Mouse (Mus musculus) left cerebral cortex, postnatal 4 days (tissue): ENCODE measurements around the gene Akr1cl. TPM values are rescaled to one million over a fixed set of nuclear protein-coding genes. Genes with fewer than 3 reads are reported as not detected.
"Not testable (repeated sequence)": the region's sequence is repeated elsewhere in the genome, so short reads cannot be mapped to it uniquely, and the experiment has no call there.

ENCODE experiments used
- DNase-seq: peaks from one replicate; pipeline ENCODE4 v3.0.0-alpha.2; 2022
- intact Hi-C: fragments of 180-260 bp; cut with DNase I; formaldehyde crosslinking; loops from one replicate; pipeline ENCODE4 v1.15.1; 2025
- total RNA-seq, 2 experiments: library from RNA; stranded (reverse); gene quantifications; 2 replicates each; pipeline ENCODE4 v1.2.3; 2021

Akr1cl gene
- not detected for total RNA-seq

DNA sequence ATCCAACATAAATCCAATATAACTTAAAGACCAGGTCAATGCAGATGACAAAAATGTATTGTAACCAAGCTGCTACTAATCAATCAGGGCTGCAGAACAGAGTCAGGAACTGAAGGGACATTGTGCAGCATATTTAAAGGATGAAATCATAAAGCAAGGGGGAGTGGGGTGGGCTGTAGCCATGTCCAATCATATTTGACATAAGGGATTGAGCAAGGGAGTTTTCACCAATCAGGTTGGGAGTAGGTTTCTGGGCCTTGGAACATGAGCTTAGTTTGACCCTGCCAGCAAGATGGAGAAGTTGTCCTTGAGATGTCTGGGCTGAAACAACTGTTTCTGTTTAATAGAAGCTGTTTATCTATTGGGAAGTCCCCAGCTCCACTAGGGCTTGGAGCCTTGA lies at the start of gene Akr1cl:
TSS of gene Akr1cl (minus strand) at position 119 of the 400 bp plus-strand sequence.
- DNase-seq, result no peak
- intact Hi-C loops, result no loop called here

DNA sequence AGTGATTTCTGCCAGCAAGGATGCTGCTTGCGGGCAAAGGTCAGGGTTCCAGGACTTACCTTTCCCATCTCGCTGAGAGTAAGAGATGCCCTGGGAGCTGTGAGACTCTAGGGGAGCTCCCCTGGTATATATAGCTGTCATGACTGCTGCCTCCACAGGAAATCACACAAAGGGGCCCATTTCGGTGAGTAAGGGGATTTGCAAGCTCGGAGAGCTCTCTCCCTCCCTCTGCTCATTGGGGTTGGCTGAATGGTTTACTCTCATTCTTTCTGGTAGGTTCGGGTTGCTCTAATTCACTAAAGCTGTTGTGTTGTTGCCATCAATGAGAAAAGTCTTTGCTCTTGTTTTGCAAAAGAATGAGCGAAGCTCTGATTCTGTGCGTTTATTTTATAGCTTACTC lies 49.6 kb upstream of the Akr1cl start, which contains the start of gene Crygb:
TSS of gene Crygb (minus strand) at position 101 of the 400 bp plus-strand sequence.
- no peak for DNase-seq
- intact Hi-C loops, result no loop called here

DNA sequence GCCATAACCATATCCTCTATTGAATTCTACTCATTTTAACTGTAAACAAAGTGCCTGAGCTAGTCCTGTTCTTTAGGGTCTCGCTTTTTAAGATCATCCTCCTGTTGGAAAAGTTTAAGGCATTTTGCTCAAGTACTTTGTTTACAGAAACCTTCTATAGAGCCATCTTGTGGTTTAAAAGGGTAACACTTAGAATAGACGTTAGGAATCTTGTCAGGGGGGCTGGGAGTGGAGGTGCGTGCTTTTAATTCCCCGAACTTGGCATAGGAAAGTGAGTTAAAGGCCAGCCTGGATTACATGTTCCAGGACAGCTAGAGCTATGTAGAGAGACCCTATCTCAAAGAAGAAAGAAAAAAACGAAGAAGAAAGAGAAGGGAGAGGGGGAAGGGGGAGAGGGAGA lies 43.0 kb upstream of the Akr1cl start:
- intact Hi-C loops, result no loop called here
- DNase-seq, result no peak

DNA sequence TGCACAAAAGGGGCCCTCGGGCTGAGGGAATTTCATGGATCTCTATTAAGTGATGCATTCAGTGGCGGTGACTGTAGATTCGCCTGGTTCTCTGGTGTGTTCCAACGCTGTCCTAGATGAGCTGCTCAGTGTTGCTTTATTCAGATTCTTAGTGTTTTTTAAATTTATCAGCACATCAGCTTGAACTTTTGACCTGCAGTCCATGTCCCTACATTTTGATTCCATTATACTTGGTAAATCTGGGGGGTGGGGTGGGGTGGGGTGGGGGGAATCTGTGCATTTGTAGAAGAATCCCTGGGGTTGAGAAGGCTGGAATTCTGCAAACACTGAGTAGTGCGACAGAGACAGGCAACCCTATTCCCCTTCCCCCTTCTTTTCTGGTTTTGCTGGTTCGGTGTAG lies 41.0 kb upstream of the Akr1cl start, which contains the start of gene Crygc:
TSS of gene Crygc (minus strand) at position 101 of the 400 bp plus-strand sequence.
- intact Hi-C loops, result no loop called here
- DNase-seq, result no peak

DNA sequence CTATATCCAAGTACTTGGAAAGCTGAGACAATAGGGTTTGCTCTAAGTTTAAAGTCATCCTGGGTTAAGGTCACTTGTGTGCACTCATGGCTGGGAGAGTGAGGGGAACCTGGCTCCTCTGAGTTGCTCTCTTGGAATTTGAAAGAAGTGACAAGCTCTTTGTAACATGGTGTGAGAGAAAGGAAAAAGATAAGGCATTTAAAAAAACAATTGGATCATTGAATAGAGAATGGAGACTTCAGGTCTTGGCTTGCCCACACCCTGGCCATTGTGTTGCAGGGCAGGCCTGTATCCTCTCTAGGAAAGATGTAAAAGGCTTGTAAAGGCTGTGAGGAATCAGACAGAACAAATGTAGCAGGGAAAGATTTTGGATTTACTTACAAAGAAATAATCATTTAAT lies 35.3 kb upstream of the Akr1cl start:
- intact Hi-C loops, result no loop called here
- DNase-seq, result no peak

DNA sequence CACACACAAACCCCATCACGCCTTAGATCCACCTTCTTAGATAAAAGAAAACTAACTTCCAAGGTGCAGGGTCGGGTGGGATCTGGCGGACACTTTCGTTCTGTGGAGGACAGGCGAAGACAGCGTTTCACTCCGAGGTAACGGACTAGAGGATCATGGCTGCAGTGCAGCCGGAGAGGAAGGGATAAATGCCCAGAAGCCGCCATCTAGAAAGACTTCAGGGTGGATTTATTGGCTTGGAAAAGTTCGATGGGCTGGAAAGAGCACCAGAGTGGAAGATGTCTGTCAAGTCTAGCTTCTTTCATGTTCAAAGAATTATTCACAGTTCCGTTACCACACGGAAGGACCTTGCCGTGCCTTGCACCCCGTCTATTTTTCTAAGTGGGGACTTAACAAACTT lies 31.6 kb upstream of the Akr1cl start:
- intact Hi-C loops, result no loop called here
- DNase-seq, result no peak

DNA sequence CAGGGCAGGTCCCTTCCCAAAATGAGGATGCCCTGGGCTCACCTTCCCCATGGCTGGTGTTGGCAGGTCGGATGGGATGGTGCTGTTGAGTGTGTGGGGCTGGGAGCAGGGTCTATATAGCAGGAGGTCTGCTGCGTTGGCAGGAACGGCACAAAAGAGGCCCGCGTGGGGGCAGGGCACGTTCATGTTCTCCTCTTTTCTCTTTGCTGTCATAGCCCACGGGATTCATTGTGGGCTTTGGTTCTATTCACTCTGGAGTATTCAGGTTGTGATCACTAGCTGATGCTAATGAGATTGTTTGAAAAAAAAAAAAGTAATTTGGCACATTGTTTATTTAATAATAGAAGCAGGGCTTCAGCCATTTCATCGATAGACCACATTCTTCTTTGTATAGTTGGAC lies 30.8 kb upstream of the Akr1cl start, which contains the start of gene Crygd:
TSS of gene Crygd (minus strand) at position 101 of the 400 bp plus-strand sequence.
- no peak for DNase-seq
- intact Hi-C loops, result no loop called here

DNA sequence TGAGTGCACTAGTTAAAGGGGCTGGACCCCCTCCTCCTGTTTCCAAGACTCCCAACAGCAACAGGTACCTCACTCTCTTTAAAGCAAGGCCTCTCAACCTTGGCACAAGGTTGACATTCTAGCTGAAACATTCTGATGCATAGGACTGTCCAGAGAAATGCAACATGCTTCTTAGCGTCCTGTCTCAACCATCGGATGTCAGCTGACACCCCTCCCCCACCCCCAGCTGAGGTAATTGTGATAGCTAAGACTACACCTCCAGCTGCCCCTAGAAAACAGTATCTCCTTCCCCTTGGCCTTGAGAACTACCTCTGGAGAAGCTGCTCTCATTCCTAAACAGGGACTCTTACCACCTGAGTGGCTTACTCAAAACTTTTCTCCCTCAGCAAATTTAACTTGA lies 19.6 kb upstream of the Akr1cl start:
- DNase-seq, result no peak
- intact Hi-C loops, result no loop called here

DNA sequence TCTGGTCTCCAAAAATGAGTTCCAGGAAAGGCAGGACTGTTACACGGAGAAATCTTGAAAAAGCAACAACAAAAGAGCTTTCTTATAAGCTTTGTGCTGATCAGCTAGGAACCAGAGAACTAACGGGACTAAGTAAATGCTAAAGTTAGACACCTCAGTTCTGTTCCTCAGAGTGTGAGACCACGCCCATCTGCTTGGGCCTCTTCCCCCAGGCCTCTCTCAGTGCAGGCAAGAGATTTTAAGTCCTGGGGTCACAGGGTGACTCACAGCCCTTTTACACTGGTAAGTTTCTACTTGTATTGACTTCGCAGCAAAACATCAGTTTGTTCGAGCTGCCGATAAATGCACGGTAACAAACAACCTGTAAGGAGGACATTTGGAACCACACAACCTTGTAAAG lies 19.1 kb upstream of the Akr1cl start:
- intact Hi-C loops, result no loop called here
- DNase-seq, result no peak

DNA sequence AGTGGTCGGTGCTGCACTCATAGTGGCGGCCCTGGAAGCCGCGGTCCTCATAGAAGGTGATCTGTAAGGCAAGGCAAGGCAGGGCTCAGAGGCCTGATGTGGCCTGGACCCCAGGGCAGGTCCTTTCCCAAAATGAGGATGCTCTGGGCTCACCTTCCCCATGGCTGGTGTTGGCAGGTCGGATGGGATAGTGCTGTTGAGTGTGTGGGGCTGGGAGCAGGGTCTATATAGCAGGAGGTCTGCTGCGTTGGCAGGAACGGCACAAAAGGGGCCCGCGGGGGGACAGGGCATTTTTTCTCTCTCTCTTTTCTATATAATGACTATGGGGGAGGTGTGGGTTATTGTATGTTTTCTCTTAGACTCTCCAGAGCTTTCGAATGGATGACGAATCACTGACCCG lies 18.4 kb upstream of the Akr1cl start, which contains the start of gene Cryge:
TSS of gene Cryge (minus strand) at position 198 of the 400 bp plus-strand sequence.
- intact Hi-C loops, DNase-seq: not testable (repeated sequence)

DNA sequence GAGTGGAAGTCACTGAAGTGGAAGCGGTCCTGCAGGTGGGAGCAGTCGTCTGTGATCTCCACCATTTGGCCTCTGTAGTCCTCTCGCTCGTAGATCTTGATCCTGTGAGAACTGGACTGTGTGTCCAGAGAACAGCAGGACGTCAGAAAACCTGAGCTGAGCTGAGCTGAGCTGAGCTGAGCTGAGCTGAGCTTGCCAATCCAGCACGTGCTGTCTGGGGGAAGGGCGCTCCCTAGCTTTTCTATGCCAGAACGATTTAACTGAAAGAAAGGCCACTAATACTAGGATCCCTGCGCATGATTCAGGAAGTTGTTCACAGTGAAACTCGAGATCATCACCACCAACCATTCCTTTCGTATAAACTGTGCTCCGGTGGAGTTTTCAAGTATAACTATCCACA lies 16.2 kb upstream of the Akr1cl start:
- intact Hi-C loops, result loop anchor here (5.0 kb wide), 1 partner anchor 129 kb away; no protein-coding TSS in a partner anchor
- peak; percentile 51 for DNase-seq

DNA sequence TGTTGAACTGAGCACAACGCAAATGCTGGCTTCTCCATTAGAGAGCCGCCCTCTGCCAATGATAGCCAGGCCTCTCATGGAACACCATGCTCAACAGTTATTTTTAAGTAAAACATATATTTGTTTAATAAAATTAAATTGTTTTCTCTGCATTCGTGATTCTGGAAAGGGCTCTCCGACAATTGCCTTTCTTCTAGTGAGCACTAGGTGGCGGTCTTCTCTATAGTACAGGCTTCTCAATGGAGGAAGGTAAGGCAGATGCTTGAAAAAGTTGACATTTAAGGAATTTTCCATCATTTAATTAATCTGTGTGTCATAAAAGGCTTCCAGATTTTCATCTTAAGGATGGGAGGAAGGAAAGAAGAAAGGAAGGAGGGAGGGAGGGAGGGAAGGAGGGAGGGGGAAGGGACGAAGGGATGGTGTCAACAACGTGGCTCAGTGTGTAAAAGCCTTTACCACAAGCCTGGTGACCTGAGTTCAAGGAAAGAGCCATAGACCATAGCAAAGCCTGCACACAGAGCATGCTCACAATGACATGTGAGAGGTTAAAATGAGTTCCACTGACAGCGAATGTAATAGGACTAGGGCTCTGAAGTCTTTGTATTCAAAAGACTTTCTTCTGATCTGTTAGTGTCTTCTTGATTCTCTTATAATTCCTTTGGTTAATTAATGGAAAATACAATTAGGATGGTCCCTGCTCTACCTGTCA lies 14.0 kb upstream of the Akr1cl start:
- intact Hi-C loops, result loop anchor here (5.0 kb wide), 1 partner anchor 131 kb away; no protein-coding TSS in a partner anchor
- DNase-seq, result no peak

DNA sequence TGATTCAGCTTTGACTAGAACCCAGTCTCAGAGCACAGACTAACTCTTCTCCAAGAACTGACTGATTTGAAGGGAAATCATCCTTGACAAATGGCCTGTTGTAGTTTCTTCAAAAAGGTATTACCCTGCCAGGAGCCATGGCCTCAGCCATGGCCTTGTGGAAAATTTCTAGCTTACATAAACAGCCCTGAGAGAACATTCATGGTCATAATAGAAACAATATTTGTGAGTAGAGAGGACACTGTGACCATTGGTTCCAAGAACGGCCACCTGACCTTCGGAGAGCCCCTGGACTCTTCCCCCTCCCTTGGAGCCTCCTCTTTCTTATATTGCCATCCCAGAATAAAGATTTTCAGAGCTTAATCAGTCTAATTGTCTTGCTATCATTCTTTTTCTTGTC lies 10.9 kb upstream of the Akr1cl start:
- DNase-seq, result no peak
- intact Hi-C loops, result no loop called here

DNA sequence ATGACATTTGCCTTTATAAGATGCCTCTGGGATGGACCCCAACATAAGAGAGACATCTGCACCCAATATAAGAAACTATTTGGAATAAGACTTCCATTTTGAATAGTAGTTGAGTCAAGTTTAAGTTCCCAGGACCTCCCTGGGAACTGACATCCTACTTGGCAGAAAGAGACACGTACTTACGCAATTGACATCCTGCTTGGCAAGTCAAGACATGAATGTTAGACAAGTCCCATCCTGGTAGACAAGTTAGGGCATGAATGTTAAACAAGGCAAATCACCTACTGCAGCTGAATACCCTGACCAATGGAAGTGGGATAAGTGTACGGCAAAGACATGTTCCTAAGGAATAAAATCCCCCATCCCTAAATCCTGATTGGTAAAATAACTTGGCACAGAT lies 9.3 kb upstream of the Akr1cl start:
- no peak for DNase-seq
- intact Hi-C loops, result no loop called here

DNA sequence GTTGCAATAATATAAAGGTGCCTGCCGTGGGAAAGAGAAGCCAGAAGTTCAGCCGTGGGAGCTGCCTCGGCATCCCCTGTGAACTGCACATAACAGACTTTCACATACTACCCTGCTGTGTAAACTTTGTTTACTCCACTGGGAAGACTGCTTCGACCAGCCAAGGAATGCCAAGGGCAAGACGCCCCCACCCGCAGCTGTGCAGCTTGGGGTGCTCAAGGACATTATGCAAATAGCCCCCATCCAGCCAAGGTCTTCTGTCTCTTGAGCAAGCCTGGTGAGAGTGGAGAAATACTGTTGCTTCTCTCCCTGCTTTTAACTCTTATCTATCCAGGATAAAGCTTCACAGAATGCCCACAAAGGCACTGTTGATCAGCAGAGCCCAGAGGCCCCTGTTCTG lies 8.2 kb upstream of the Akr1cl start:
- no peak for DNase-seq
- intact Hi-C loops, result no loop called here

DNA sequence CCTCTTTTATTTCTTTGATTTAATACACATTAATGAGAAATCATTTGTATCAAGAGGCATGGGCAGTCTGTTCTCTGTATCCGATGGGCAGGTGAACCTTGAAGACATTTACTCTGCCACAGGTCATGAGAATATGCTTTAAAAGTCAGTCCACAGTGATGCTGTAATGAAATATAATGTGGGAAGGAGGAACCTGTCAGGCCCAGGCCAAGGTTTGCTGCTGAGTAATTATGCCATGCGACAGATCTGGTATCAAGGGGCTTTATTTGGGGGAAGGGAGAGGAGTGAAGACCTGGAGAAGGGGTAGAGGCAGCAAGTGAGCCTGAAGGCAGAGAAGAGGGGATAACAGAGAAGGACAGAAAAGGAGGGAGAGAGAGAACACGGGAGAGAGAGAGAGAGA lies 7.1 kb upstream of the Akr1cl start:
- DNase-seq, result no peak
- intact Hi-C loops, result no loop called here

DNA sequence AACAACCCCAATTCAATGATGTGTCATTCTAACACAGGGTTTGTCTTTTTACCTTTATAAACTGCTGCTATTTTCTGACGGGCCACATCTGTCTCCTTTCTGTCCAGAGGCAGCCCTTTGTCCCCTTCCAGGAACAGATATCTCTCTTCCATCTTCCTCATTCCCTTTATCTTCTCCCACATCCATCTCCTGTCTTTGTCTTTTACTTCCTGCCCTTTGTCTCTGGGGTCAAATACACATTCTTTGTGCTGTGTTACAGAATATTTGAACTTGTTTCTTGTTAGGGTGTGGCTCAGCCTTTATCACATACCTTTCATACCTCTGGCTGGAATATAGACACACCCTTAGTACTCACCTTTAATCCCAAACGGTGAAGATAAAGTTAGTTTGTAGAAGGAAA lies 5.0 kb upstream of the Akr1cl start:
- intact Hi-C loops, result no loop called here
- DNase-seq, result no peak

DNA sequence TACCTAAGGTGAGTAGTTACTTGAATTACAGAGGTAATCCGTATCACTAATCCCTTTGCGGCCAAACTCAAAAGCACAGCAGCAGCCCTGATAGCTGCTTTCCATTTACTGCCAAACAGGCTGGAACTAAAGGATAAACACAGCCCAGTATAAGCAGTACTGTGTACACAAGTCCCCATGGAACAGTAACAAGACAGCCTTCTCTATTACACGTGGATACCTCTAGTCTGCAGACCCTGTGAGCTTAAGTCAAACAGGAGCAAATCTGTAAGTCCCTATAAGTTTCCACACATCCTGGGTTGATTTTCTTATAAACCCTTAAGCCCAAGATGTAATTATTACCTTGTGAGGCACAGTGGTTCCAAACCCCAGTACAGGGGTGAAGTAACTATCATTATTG lies 3.0 kb upstream of the Akr1cl start:
- DNase-seq, result no peak
- intact Hi-C loops, result no loop called here

DNA sequence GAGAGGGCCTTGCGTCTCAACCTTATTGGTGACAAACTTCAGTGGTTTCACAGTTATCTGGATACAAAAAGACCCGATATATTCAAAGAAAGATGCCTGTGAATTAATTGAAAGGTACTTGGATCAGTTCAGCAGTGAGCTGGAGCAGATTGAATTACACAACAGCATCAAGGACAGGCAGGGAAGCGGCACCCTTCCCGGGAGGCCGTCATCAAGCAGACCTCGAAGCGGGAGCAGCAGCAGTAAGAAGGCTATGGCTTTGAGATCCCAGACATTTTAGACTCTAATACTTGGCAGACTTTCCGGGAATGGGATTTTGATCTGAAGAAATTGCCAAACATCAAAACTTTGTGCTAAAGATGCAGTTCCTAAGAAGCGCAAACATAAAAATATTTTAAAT lies 4.4 kb downstream of the Akr1cl start:
- no peak for DNase-seq
- intact Hi-C loops, result no loop called here

DNA sequence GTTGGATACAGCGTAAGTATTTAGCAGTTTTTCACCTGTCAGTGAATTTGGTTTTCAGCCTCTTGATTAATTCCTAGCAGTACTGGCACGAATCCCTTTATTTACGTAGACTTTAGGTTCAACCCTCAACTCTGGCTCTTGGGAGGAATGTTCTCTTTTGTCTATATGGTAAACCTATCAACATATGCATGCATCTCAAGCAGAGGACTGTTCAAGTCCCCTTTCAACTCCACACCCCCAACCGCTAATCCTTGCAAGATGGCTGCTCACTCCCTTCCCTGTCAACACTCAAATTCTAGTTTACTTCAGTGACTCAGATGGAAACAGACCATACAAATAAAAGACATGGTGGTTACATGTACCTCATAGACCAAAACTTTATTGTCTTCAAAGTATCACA lies 19.8 kb downstream of the Akr1cl start:
- no peak for DNase-seq
- intact Hi-C loops, result no loop called here

DNA sequence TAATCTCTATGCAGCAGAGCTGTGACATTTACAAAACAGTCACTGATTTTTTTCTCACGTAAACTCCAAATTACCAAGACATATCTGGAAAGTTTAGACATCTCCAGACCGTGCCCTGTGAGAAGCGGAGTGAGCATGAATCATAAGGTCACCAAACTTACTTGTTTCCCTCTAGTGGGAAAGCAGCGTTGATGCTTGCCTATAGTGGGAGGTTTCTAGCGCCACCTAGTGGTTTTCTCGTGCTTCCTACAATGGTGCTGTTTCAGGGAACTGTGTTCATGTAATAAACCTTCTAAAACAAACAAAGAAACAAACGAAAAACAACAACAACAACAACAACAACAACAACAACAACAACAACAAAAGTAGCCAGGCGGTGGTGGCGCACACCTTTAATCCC lies 22.4 kb downstream of the Akr1cl start:
- DNase-seq, result peak; percentile 53
- intact Hi-C loops, result no loop called here

DNA sequence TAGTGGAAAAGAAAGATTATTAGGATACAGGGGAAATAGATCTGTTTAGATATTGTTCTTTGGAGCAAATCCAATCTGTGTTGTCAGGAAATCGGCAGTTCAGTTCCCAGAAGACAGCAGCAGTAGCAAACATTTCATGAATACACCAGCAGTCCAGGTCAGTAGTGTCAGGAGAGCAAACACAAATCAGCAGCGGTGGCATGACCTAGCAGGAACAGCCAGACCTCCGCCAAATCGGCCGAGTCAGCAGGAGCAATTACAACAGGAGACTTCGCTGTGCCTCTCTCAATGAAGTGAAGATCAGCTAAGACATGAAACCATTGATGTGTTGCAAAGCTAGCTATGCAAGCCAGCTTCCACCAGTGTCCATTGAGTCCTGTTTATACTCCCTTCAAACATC lies 27.0 kb downstream of the Akr1cl start:
- DNase-seq, result no peak
- intact Hi-C loops, result loop anchor here (10.0 kb wide), 1 partner anchor 1351 kb away; no protein-coding TSS in a partner anchor

DNA sequence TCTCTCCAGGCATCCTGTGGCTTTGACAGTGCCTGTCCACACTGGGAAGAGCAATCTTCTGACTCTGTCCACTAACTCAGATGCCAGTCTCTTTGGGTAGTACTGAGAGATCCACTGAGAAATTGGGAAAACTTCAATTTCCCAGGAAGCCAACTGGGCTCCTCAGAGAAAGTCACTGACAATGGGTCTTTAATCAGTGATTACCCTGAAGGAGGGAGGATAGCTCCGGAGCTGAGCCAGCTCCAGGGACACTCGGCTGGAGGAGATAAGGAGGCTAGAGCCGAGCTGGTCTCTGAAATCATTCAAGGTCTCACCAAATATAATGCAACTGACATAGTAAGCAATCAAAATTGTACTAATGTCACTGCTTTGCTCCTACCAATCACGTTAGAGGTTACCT lies 28.0 kb downstream of the Akr1cl start:
- intact Hi-C loops, result loop anchor here (10.0 kb wide), 1 partner anchor 1350 kb away; no protein-coding TSS in a partner anchor

More for the DNA sequence above, 28.0 kb downstream of the Akr1cl start:
- DNase-seq, result no peak
